9 mouse cellular contexts compared by ENCODE assay signal in genomic region chr7:27396184-27397047, GRCm38 (mm10). TPM values are rescaled to one million over a fixed set of nuclear protein-coding genes. Genes with fewer than 3 reads are reported as not detected.
A peak's percentile ranks its signal among the peaks of the same experiment; 100 is the strongest.
DNase-seq lines count a peak whose midpoint lies in the region; ATAC-seq lines count a peak whose summit lies in the region.
"Had no signal": no experiment of that assay in that cellular context is flagged by ENCODE, and none has a peak within 500 bp of the region (broad histone marks: within the 10 kb centered on the region; RNA-seq: fewer than 3 reads in every experiment).

No protein-coding gene starts in this region.

- H3K9me3 ChIP-seq in kidney, embryonic 16.5 days (ENCODE audit: low read length), result no peaks in the 10 kb centered on the region
- H3K9me3 ChIP-seq in hindbrain, embryonic 14.5 days (ENCODE audit: control insufficient read depth, low read length), result no peaks in the 10 kb centered on the region
- H3K9me3 ChIP-seq in liver, embryonic 16.5 days (replicated peaks; ENCODE audit: control insufficient read depth, low read length), result no peaks in the 10 kb centered on the region

- no peak overlapping the region for H3K27ac ChIP-seq in kidney, embryonic 16.5 days (ENCODE audit: low read length)
- H3K27ac ChIP-seq in hindbrain, embryonic 14.5 days, result no peak overlapping the region
- no peak overlapping the region for H3K27ac ChIP-seq in liver, embryonic 16.5 days (ENCODE audit: low read length)

- intact Hi-C loops in gastrocnemius, postnatal 14 days (cut with DNase I; ENCODE audit: low total_unique reads), result no loop called here

- H3K27me3 ChIP-seq in kidney, embryonic 16.5 days (ENCODE audit: insufficient read depth, low read length), result peaks cover 71% of the 10 kb centered on the region
- peaks cover 87% of the 10 kb centered on the region for H3K27me3 ChIP-seq in hindbrain, embryonic 14.5 days (ENCODE audit: control insufficient read depth, insufficient read depth, low read length)
- peaks cover 66% of the 10 kb centered on the region for H3K27me3 ChIP-seq in liver, embryonic 16.5 days (ENCODE audit: control insufficient read depth, insufficient read depth, low read depth, low read length)

- DNase-seq in kidney, adult 18-20 months, result no peak
- DNase-seq in Muller cell, postnatal 12 days (ENCODE audit: inconsistent ontology term), result peak; percentile 43
- DNase-seq in embryo, embryonic 10 days (ENCODE audit: low spot score), result peak; percentile 62
- DNase-seq in hindbrain, embryonic 14.5 days (ENCODE audit: low spot score), result no peak
- peak; percentile 61 for DNase-seq in right cerebral cortex, postnatal 25 days
- DNase-seq in gastrocnemius, postnatal 14 days, result no peak

- H3K9ac ChIP-seq in kidney, embryonic 16.5 days (replicated peaks; ENCODE audit: low read length), result peak overlapping the region; percentile 35; the same call in 1 of the 2 replicates
- H3K9ac ChIP-seq in hindbrain, embryonic 14.5 days, result peak overlapping the region; percentile 61
- no peak overlapping the region for H3K9ac ChIP-seq in liver, embryonic 16.5 days (ENCODE audit: low read depth, low read length)

- peaks cover 13% of the 10 kb centered on the region; the same call in 1 of the 2 replicates for H3K4me1 ChIP-seq in kidney, embryonic 16.5 days (ENCODE audit: insufficient read depth, low read length)
- H3K4me1 ChIP-seq in hindbrain, embryonic 14.5 days (replicated peaks; ENCODE audit: control insufficient read depth, insufficient read depth, low read length), result peaks cover 8% of the 10 kb centered on the region; the same call in 1 of the 2 replicates
- H3K4me1 ChIP-seq in liver, embryonic 16.5 days (ENCODE audit: control insufficient read depth, low read depth, low read length), result no peaks in the 10 kb centered on the region; the same call in 1 of the 2 replicates

- H3K4me3 ChIP-seq in kidney, embryonic 16.5 days (ENCODE audit: low read length), result peak overlapping the region; percentile 54
- H3K4me3 ChIP-seq in hindbrain, embryonic 14.5 days (replicated peaks; ENCODE audit: low read length), result peak overlapping the region; percentile 52
- peak overlapping the region; percentile 40 for H3K4me3 ChIP-seq in liver, embryonic 16.5 days (ENCODE audit: low read depth, low read length)

- H3K36me3 ChIP-seq in kidney, embryonic 16.5 days (ENCODE audit: insufficient read depth, low read length), result no peaks in the 10 kb centered on the region
- peaks cover 12% of the 10 kb centered on the region; the same call in 1 of the 2 replicates for H3K36me3 ChIP-seq in hindbrain, embryonic 14.5 days (replicated peaks; ENCODE audit: control insufficient read depth, insufficient read depth)
- no peaks in the 10 kb centered on the region for H3K36me3 ChIP-seq in liver, embryonic 16.5 days (ENCODE audit: control insufficient read depth, insufficient read depth)

- ATAC-seq in kidney, embryonic 16.5 days (ENCODE audit: low FRiP score, low TSS enrichment), result peak; percentile 17; the same call in 1 of the 2 replicates
- peak; percentile 55; the same call in 1 of the 2 replicates for ATAC-seq in hindbrain, embryonic 14.5 days (ENCODE audit: low FRiP score)
- ATAC-seq in liver, embryonic 16.5 days (ENCODE audit: low read depth), result no peak

- 2% methylated on average over 28 of the region's 68 CpGs for whole genome bisulfite sequencing in kidney, embryonic 16.5 days
- 1% methylated on average over 53 of the region's 68 CpGs for WGBS in hindbrain, embryonic 14.5 days
- 2% methylated on average over 35 of the region's 68 CpGs for WGBS in liver, embryonic 16.5 days (ENCODE audit: insufficient replicate concordance)

- H3K4me2 ChIP-seq in kidney, embryonic 16.5 days (replicated peaks; ENCODE audit: low read depth, low read length), result peak overlapping the region; percentile 81
- H3K4me2 ChIP-seq in hindbrain, embryonic 14.5 days (replicated peaks), result peak overlapping the region; percentile 82
- H3K4me2 ChIP-seq in liver, embryonic 16.5 days (ENCODE audit: low read depth, low read length), result peak overlapping the region; percentile 57

RNA-seq across cellular contexts. Expression of gene Gm20479, which starts 39.2 kb away (rescaled TPM):
- polyA plus RNA-seq in kidney, embryonic 16.5 days (2015; fragmentation: Nextera tagmentation; extraction: Ambion mirVana), result 0.64 and 0.80 TPM in 2 replicates
- polyA plus RNA-seq in hindbrain, embryonic 14.5 days (2014; fragmentation: Nextera tagmentation; extraction: Ambion mirVana), result not detected in 2 replicates
- 0.23 and 0.44 TPM in 2 replicates for polyA plus RNA-seq in liver, embryonic 16.5 days (2015; fragmentation: Nextera tagmentation; extraction: Ambion mirVana)
- total RNA-seq in gastrocnemius, postnatal 14 days (2021), result under 1 TPM in 1 of 2 experiments, not detected in 1; 0.90 TPM
- total RNA-seq: left cerebral cortex, postnatal 36 days had no signal

RNA-seq across cellular contexts. Expression of gene Shkbp1, which starts 40.6 kb away (rescaled TPM):
- polyA plus RNA-seq in kidney, embryonic 16.5 days (2015; fragmentation: Nextera tagmentation; extraction: Ambion mirVana), result 51.4 and 56.9 TPM in 2 replicates
- polyA plus RNA-seq in hindbrain, embryonic 14.5 days (2014; fragmentation: Nextera tagmentation; extraction: Ambion mirVana), result 30.6 and 34.6 TPM in 2 replicates
- polyA plus RNA-seq in liver, embryonic 16.5 days (2015; fragmentation: Nextera tagmentation; extraction: Ambion mirVana), result 16.1 and 16.5 TPM in 2 replicates
- total RNA-seq in gastrocnemius, postnatal 14 days (2021), result 1 to 10 TPM; 3.5 to 5.3 TPM

RNA-seq across cellular contexts. Expression of gene Sptbn4, which starts 51.1 kb away (rescaled TPM):
- 0.31 and 0.40 TPM in 2 replicates for polyA plus RNA-seq in kidney, embryonic 16.5 days (2015; fragmentation: Nextera tagmentation; extraction: Ambion mirVana)
- polyA plus RNA-seq in hindbrain, embryonic 14.5 days (2014; fragmentation: Nextera tagmentation; extraction: Ambion mirVana), result 4.0 and 4.2 TPM in 2 replicates
- polyA plus RNA-seq in liver, embryonic 16.5 days (2015; fragmentation: Nextera tagmentation; extraction: Ambion mirVana), result 0.02 and 0.06 TPM in 2 replicates
- under 1 TPM; 0.04 to 0.06 TPM for total RNA-seq in gastrocnemius, postnatal 14 days (2021)

RNA-seq across cellular contexts. Expression of gene Blvrb, which starts 51.4 kb away (rescaled TPM):
- 50.8 and 54.6 TPM in 2 replicates for polyA plus RNA-seq in kidney, embryonic 16.5 days (2015; fragmentation: Nextera tagmentation; extraction: Ambion mirVana)
- polyA plus RNA-seq in hindbrain, embryonic 14.5 days (2014; fragmentation: Nextera tagmentation; extraction: Ambion mirVana), result 17.7 and 25.4 TPM in 2 replicates
- 853 and 865 TPM in 2 replicates for polyA plus RNA-seq in liver, embryonic 16.5 days (2015; fragmentation: Nextera tagmentation; extraction: Ambion mirVana)
- 10 to 100 TPM; 11.8 to 15.9 TPM for total RNA-seq in gastrocnemius, postnatal 14 days (2021)

RNA-seq across cellular contexts. Expression of gene Ltbp4, which starts 58.9 kb away (rescaled TPM):
- 45.9 and 55.8 TPM in 2 replicates for polyA plus RNA-seq in kidney, embryonic 16.5 days (2015; fragmentation: Nextera tagmentation; extraction: Ambion mirVana)
- polyA plus RNA-seq in hindbrain, embryonic 14.5 days (2014; fragmentation: Nextera tagmentation; extraction: Ambion mirVana), result 10.4 TPM in 2 replicates
- polyA plus RNA-seq in liver, embryonic 16.5 days (2015; fragmentation: Nextera tagmentation; extraction: Ambion mirVana), result 5.2 and 7.6 TPM in 2 replicates
- total RNA-seq in gastrocnemius, postnatal 14 days (2021), result 100 to 1,000 TPM; 122 to 151 TPM

Comparison
In these comparisons a context has a peak if more than half of its experiments do, and no peak if none do; other contexts are left out.
1. DNase-seq: peak in Muller cell, postnatal 12 days (single experiment), embryo, embryonic 10 days (single experiment) and right cerebral cortex, postnatal 25 days (single experiment); none in kidney, adult 18-20 months (single experiment), hindbrain, embryonic 14.5 days (single experiment) and gastrocnemius, postnatal 14 days (single experiment).
2. Peak in every context shown above with its lines, with median percentiles within 50 percentile points of each other: H3K4me2 ChIP-seq and H3K4me3 ChIP-seq.